In genomic region chr9:60899797-60900459, GRCm38 (mm10) we compare ENCODE assay signal across 16 mouse cellular contexts.
DNase-seq lines count a peak whose midpoint lies in the region; ATAC-seq and TF ChIP-seq lines count a peak whose summit lies in the region.
"Had no signal": no experiment of that assay in that cellular context is flagged by ENCODE, and none has a peak within 500 bp of the region (broad histone marks: within the 10 kb centered on the region; RNA-seq: fewer than 3 reads in every experiment).

No protein-coding gene starts in this region.

- 48% methylated on average over 3 of the region's 3 CpGs for WGBS in heart, embryonic 11.5 days (ENCODE audit: insufficient replicate concordance)
- WGBS in lung, embryonic 15.5 days, result 50% methylated on average over 3 of the region's 3 CpGs
- WGBS in lung, adult 2 months, result 45% methylated on average over 3 of the region's 3 CpGs
- 56% methylated on average over 3 of the region's 3 CpGs for WGBS in stomach, embryonic 15.5 days

- H3K9me3 ChIP-seq in heart, embryonic 11.5 days (replicated peaks; ENCODE audit: control insufficient read depth, low read length), result no peaks in the 10 kb centered on the region
- no peaks in the 10 kb centered on the region for H3K9me3 ChIP-seq in lung, embryonic 15.5 days
- H3K9me3 ChIP-seq in stomach, embryonic 15.5 days, result no peaks in the 10 kb centered on the region
- H3K9me3 ChIP-seq: forebrain, embryonic 13.5 days; G1E; hindbrain, embryonic 13.5 days; megakaryocyte, embryonic 14.5 days had no signal

- intact Hi-C loops in heart, postnatal 10 days (cut with DNase I), result no loop called here

- H3K27ac ChIP-seq in heart, embryonic 11.5 days (ENCODE audit: low read depth, low read length), result peak overlapping the region; percentile 25; the same call in 1 of the 2 replicates
- H3K27ac ChIP-seq in lung, embryonic 15.5 days, result 0 out of 2 replicates have a peak overlapping the region, but pooled peaks have one; percentile 1
- H3K27ac ChIP-seq in stomach, embryonic 15.5 days, result no peak overlapping the region
- H3K27ac ChIP-seq: forebrain, embryonic 13.5 days; hindbrain, embryonic 13.5 days; layer of hippocampus, adult 2 months had no signal

- H3K36me3 ChIP-seq in heart, embryonic 11.5 days (ENCODE audit: control insufficient read depth, insufficient read depth, low read length), result no peaks in the 10 kb centered on the region
- H3K36me3 ChIP-seq in lung, embryonic 15.5 days, result no peaks in the 10 kb centered on the region
- H3K36me3 ChIP-seq in stomach, embryonic 15.5 days, result no peaks in the 10 kb centered on the region
- H3K36me3 ChIP-seq: G1E; hindbrain, embryonic 13.5 days had no signal

- no peak for TF ChIP-seq POLR2A in lung, adult 2 months (IDR thresholded peaks at IDR 0.05; ENCODE audit: borderline replicate concordance, extremely low read depth, low read depth, low read length)
- TF ChIP-seq POLR2A in brain, embryonic 14.5 days (IDR thresholded peaks at IDR 0.05; ENCODE audit: borderline replicate concordance, extremely low read depth, insufficient read depth, insufficient read length, poor library complexity, severe bottlenecking), result no peak

- H3K4me2 ChIP-seq in heart, embryonic 11.5 days, result peak overlapping the region; percentile 17; the same call in 1 of the 2 replicates
- no peak overlapping the region for H3K4me2 ChIP-seq in lung, embryonic 15.5 days
- H3K4me2 ChIP-seq in stomach, embryonic 15.5 days, result no peak overlapping the region
- H3K4me2 ChIP-seq: forebrain, embryonic 13.5 days; hindbrain, embryonic 13.5 days had no signal

- no peak for DNase-seq in heart, postnatal 10 days
- no peak for DNase-seq in lung, adult 2 months
- peak; percentile 30 for DNase-seq in brain, embryonic 14.5 days (ENCODE audit: low read depth)
- no peak for DNase-seq in right cerebral cortex, adult 2 months (ENCODE audit: low spot score in 2 of 2)
- DNase-seq: cerebellum, adult 9-11 months; kidney, postnatal 10 days; liver; thymus, postnatal 25 days had no signal

- no peak for TF ChIP-seq CTCF in lung, adult 2 months (IDR thresholded peaks at IDR 0.05; ENCODE audit: insufficient read depth, low read length)
- no peak for TF ChIP-seq CTCF in brain, embryonic 14.5 days (IDR thresholded peaks at IDR 0.05; ENCODE audit: borderline replicate concordance, extremely low read depth, insufficient read depth, insufficient read length)

- no peaks in the 10 kb centered on the region for H3K27me3 ChIP-seq in heart, embryonic 11.5 days (ENCODE audit: control insufficient read depth, insufficient read depth, low read length)
- H3K27me3 ChIP-seq in lung, embryonic 15.5 days, result 0 out of 2 replicates have a peak, but pooled peaks cover 3% of the 10 kb centered on the region
- no peaks in the 10 kb centered on the region; the same call in 1 of the 2 replicates for H3K27me3 ChIP-seq in stomach, embryonic 15.5 days (replicated peaks)

- no peak for ATAC-seq in heart, embryonic 11.5 days (replicated peaks; ENCODE audit: insufficient number of reproducible peaks, low FRiP score, low TSS enrichment)
- no peak for ATAC-seq in lung, embryonic 15.5 days (ENCODE audit: borderline replicate concordance, extremely low read depth, low FRiP score, low TSS enrichment)
- peak; percentile 31; the same call in 1 of the 2 replicates for ATAC-seq in stomach, embryonic 15.5 days (ENCODE audit: insufficient read depth, low FRiP score, low read depth)
- ATAC-seq: forebrain, embryonic 13.5 days had no signal

- no peak overlapping the region for H3K9ac ChIP-seq in heart, embryonic 11.5 days (ENCODE audit: low read depth, low read length)
- no peak overlapping the region for H3K9ac ChIP-seq in lung, embryonic 15.5 days
- H3K9ac ChIP-seq in stomach, embryonic 15.5 days, result no peak overlapping the region
- H3K9ac ChIP-seq: forebrain, embryonic 13.5 days; hindbrain, embryonic 13.5 days had no signal

- H3K4me3 ChIP-seq in heart, embryonic 11.5 days (ENCODE audit: low read depth, low read length), result no peak overlapping the region
- no peak overlapping the region for H3K4me3 ChIP-seq in lung, embryonic 15.5 days
- no peak overlapping the region for H3K4me3 ChIP-seq in lung, adult 2 months (replicated peaks; ENCODE audit: extremely low read depth, low read depth, low read length)
- H3K4me3 ChIP-seq in stomach, embryonic 15.5 days (replicated peaks), result no peak overlapping the region
- H3K4me3 ChIP-seq: forebrain, embryonic 13.5 days; hindbrain, embryonic 13.5 days; layer of hippocampus, adult 2 months; megakaryocyte, embryonic 14.5 days had no signal

- H3K4me1 ChIP-seq in heart, embryonic 11.5 days (ENCODE audit: control insufficient read depth, insufficient read depth, low read length), result peaks cover 24% of the 10 kb centered on the region
- H3K4me1 ChIP-seq in lung, embryonic 15.5 days, result peaks cover 22% of the 10 kb centered on the region
- no peaks in the 10 kb centered on the region for H3K4me1 ChIP-seq in lung, adult 2 months (ENCODE audit: control insufficient read depth, insufficient read depth, low read length)
- peaks cover 13% of the 10 kb centered on the region for H3K4me1 ChIP-seq in stomach, embryonic 15.5 days
- H3K4me1 ChIP-seq: megakaryocyte, embryonic 14.5 days had no signal
